Mouse (Mus musculus): Measurements from ENCODE around the gene Grm4.

DNA sequence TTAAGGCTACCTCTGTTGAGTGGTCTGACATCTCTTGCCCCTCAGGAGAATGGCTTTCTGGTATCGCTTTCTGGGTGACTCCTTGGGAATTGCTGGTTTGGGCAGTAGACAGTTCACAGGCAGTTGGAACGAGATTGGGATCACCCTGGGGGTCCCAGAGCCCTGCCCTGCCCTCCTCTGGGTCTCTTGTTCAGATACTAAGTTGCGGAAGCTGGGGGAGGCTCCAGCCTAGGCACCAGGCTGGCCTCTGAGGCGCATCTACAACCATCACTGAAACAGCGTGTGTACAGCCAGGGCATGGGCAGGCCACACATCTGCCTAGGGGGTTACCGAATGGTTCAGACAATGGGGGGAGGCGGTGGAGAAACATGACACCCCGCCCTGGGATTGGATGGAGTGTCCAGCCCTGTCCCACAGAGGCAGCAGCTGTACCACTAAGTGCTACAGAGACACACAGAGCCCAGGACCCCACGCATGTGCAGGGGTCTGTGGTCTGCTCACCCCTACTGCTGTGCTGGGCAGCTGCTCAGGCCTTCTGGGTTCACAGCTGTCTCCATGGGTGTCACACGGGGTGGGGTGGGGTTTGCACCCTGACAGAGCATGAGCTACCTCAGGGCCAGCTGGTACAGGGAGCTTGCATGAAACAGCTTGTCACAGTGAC lies 15.9 kb downstream of the Grm4 start:
- no peak for TF ChIP-seq E2F4 (IDR thresholded peaks at IDR 0.05; ENCODE audit: insufficient replicate concordance, low read depth, low read length)
- TF ChIP-seq CTCF (conservative IDR thresholded peaks at IDR 0.05 in 1 of 2, IDR thresholded peaks at IDR 0.05 in 1 of 2; ENCODE audit: low read depth in 2 of 2, low read length in 2 of 2), result no peak
- no peak for TF ChIP-seq SIN3A (IDR thresholded peaks at IDR 0.05; ENCODE audit: low read length)
- no peak for TF ChIP-seq USF1 (IDR thresholded peaks at IDR 0.05; ENCODE audit: low read depth, low read length)
- no peak for TF ChIP-seq HCFC1 (IDR thresholded peaks at IDR 0.05; ENCODE audit: low read depth, low read length)
- TF ChIP-seq POLR2A (IDR thresholded peaks at IDR 0.05; ENCODE audit: low read depth, low read length), result no peak
- TF ChIP-seq RAD21 (IDR thresholded peaks at IDR 0.05; ENCODE audit: low read depth, low read length), result no peak
- no peak for TF ChIP-seq EP300 (IDR thresholded peaks at IDR 0.05; ENCODE audit: low read length)
- no peak for TF ChIP-seq NELFE (IDR thresholded peaks at IDR 0.05; ENCODE audit: low read depth, low read length)
- no peak for TF ChIP-seq ZMIZ1 (IDR thresholded peaks at IDR 0.05; ENCODE audit: low read depth, low read length)
- TF ChIP-seq MAFK (IDR thresholded peaks at IDR 0.05; ENCODE audit: insufficient replicate concordance, low read length), result no peak
- no peak for TF ChIP-seq JUND (conservative IDR thresholded peaks at IDR 0.05; ENCODE audit: low read depth, low read length)

Measured in CH12.LX (cell line).